Mouse (Mus musculus) 3134 (cell line): Measurements from ENCODE around the gene 4930470P17Rik.

Experiments
- DNase-seq: peaks from one replicate; pipeline ENCODE4 v3.0.0-alpha.2; 2011; ENCODE audit warnings: low spot score; ENCODE audit not compliant: insufficient read length; ENCODE audit errors: extremely low read depth

The 4930470P17Rik gene

DNA sequence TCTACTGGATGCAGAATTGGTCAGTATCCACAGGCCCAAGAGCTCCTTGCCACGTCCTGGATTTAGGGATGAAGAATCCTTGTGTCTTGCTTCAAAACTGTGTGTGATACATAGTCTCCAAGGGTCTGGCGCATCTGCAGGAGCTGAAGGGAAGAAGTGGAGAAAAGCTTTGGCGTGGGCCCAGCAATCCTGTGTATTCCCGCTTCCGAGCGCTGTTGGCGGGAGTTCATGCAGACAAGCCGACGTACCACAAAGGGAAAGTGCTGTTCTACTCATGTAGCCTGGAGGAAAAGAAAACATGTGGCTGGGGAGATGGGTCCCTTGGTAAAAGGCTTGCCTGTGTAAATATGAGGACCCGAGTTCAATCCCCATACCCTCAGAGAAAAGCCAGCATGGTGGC is 22.3 kb downstream of the 4930470P17Rik start:
- DNase-seq, result no peak

DNA sequence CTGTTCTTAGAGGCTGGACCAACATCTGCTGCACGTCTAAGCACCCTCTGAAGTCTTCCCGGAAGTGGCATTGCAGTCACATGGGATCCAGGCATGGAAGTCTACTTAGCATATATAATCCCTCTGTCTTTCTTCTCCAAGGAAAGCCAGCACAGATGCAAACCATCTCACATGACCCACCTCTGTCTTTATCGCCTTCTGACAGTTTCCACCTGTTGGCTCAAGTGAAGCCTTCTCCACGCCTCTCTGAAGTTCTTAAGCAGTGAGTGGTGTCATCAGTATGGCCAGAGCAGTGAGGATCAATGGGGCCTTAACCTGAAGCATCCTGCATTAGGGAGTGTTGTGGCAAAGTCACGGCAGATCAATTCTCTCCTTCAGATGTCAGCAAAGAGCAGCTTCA is 23.2 kb downstream of the 4930470P17Rik start:
- no peak for DNase-seq

DNA sequence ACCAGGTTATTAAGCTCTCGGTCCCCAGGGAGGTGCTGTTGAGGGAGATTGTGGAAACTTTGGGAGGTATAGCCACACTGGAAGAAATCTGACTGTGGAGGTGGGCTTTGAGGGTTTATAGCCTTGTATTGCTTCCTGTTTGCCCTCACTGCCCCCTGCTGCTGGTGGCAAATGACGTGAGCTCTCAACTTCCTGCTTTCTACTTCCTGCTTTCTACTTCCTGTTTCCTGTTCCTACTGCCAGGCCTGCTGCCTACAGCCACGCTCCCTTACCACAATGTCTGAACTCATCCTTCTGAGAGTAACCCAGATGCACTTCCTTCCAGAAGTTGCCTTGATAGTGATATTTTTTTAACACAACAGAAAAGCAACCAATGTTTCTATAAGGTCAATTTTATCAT is 24.3 kb downstream of the 4930470P17Rik start:
- DNase-seq, result no peak

DNA sequence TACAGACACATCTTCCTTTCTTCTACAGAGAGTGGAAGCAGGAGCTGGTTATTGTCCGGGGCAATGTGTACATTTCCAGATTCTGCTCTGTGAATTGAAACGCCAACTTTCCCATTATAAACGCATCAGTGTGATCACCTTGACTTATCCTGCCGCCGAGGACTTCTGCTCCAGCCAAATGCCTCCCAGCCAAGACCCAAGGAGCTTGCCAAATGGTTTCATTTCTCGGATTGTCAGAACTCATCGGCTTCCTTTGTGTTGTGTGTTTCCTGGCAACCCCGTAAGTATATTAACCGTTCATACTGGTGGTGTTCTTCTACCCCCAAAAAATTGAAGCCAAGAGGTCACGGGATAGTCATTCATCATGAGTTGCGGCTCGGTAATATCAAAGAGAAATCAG is 25.7 kb downstream of the 4930470P17Rik start:
- no peak for DNase-seq

DNA sequence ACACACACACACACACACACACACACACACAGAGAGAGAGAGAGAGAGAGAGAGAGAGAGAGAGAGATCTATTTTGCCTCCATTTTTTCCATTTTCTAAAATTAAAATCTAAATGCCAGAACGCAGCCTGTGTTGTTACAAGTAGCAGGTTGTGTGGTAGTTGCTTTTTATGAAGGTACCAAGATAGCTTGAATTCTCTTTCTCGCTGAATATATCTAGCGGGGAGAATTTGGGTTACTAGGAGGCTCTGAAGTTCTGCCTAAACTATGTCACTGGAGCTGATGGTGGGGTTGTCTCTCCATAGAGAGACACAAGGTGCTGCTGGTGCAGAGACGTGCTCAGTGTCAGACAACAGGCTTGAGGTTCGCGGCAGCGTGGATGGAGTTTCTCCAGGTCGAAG is 36.8 kb downstream of the 4930470P17Rik start:
- no peak for DNase-seq

DNA sequence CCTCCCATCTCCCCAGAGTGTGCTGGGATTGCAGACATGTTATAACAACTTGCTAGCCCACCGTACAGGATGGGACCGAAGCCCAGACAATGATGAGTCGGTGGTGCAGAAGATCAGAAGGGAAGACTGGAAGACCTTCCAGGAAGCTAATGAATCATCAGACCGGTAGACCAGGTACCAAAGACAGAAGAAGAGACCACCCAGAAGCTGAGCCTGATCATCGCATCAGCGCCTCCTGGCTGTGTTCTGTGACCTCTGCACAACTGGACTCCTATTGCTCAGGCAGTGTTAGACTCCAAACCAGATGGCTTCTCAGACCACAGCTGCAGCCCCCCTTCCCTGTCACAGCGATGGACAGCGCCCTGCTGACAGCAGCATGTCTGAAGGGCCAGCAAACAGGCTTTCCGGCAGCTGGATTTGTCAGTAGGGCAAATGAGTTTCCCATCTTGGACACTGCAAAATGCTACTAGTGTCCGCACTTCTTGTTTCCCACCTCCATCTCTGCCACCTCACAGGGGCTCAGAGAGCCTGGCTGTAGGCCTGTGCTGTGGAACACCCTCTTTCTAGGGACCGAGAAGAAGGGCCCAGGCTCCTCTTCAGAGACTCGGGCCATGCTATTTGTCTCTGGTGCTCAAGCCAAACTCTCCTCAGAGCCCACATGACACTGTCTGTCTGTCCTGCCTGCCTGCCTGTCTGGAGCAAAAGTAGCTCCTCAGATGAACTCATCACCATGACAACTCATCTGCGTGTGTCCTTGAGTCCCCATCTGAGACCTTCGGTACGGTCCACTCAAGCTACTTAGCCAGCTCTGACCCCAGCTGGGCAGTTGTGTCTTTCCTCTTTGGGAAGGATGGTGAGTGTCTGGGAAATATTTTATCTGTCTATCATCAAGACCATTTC is 37.6 kb downstream of the 4930470P17Rik start:
- DNase-seq, result no peak

DNA sequence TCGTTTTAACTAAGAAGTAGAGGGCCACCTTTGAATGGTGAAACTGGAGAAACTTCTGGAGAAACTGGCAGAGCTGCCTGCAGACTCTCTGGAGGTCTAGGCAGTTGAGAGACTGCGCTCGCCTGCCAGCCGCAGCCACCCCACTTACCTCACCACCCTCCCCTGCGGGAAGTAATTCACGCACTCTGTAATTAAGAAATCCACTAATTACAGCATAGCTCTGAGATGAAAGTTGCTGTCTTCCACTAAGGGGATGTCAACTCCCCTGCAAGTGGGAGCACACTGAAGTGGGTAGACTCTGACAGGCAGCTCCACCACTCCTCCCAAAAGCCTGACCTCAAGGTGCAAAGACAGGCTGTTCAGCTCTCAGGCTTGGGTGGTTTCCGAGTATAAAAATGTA is 49.7 kb downstream of the 4930470P17Rik start:
- no peak for DNase-seq

DNA sequence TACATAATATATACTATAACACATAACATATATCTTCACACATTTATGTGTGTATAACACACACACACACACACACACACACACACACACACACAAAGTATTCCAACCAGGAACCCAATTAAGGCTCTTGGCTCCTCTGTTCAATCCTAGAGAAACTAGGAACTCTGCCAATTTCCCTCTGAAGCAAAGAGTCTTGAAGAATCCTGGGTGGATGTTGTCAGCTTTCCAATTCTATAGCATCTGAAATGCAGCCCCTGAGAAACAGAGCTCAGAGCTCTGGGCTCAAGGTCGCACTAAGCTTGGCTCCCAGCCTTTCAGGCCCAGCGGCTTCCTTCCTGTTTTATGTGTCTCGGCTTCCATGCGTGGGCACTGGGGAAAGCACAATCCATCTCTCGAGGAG is 51.6 kb downstream of the 4930470P17Rik start:
- DNase-seq, result no peak

DNA sequence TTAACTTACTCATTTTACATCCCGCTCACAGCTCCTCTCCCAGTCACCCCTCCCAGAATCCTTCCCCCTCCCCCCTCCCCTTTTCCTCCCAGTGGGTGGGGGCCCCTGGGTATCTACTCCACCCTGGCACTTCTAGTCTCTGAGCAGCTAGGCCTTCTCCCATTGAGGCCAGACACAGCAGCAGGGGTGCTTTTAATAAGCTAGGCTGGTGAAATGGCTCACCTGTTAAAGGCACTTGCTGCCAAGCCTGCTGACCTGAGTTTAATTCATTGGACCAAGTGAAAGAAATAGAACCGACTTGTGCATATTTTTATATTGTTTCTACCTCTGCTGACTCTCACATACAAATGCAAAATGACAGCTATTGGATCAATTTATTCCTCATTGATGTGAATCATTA is 52.7 kb downstream of the 4930470P17Rik start:
- no peak for DNase-seq

DNA sequence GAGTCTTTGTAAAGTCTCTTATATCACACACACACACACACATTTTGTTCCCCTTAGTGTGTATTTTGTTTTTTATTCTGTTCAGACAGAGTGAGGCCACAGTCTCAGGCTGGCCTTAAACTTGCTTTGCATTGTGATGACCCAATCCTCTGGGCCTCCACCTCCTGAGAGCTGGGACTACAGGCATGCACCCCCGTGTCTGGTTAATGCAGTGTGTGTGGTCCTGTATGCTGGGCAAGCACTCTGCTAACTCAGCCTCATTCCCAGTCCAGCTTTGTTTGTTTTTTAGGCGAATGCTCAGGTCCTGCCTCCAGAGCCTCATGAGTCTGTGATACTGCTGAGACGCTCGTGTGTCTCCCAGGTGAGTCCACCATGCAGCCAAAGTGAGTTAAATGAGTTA is 53.8 kb downstream of the 4930470P17Rik start:
- no peak for DNase-seq

DNA sequence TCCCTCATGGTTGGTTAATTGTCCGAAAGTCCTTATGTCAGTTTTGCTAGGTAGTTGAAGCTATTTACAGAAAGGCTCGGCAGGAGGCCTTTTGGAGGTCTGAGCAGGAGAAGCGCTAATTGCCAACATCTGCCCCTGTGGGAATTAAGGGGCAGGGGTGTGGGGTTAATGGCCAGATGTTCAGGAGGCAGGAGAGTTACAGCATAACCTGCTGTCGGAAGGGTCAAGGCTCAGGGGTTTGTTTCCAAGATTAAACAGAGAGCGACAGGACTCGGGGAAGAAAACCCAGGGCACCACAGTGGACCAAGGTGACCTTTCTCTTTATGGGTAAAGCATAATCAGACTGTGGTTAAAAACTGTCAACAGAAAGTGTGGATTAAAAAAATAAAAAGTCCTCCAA is 54.3 kb downstream of the 4930470P17Rik start:
- no peak for DNase-seq

DNA sequence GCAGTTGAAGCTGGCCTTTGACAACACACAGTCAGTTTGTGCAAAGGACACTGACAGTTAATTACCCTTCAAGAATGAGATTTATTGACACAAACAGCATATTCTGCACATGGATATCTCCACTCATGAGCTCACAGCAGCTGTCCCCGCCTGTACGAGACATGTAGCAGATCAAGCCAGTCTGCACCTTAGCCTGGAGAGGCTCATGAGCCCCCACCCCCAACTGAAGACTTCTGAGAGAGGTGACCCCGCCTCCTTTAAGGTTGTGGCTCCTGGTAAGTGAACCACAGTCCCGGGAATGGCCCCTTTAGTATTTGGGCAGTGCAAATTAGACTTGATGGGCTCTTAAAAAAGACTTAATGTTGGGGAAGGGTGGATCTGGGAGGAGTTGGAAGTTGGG is 56.1 kb downstream of the 4930470P17Rik start:
- DNase-seq, result no peak

DNA sequence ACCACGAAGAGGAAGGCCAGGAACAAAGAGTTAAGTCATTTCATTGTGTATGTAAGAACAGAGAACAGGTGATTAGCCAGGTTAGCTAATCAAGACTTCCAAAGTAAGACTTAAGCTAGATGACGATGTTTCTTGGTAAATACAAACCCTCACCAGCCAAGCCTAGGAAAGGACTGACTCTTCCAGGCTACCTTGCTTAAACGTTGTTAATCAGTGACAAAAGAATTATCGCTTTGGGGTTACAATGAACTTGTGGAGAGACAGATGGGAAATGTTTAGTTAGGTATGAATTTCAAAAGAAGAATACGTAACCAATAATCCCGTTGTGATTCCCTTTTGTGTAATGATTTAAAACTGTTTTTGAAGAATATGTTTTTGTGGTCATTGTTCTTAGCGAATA is 56.9 kb downstream of the 4930470P17Rik start:
- no peak for DNase-seq

DNA sequence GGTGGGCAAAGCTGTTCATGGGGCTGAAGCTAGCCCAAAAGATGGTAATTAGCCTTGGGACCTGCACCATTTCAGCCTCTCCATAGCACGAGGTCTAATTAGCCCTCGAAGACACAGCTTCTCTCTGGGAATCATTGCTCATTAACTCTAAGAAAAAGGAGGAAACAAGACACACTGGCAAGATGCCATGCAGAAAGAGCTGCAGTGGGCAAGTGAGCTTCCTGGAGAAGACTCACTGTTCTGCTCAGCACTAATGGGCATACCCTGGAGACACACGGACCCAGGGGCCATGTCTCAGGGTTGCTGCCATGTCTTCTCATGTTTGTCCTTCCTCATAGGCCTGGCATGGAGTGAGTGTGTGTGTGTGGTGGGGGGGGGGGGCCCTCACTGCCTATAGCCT is 57.7 kb downstream of the 4930470P17Rik start:
- DNase-seq, result no peak

DNA sequence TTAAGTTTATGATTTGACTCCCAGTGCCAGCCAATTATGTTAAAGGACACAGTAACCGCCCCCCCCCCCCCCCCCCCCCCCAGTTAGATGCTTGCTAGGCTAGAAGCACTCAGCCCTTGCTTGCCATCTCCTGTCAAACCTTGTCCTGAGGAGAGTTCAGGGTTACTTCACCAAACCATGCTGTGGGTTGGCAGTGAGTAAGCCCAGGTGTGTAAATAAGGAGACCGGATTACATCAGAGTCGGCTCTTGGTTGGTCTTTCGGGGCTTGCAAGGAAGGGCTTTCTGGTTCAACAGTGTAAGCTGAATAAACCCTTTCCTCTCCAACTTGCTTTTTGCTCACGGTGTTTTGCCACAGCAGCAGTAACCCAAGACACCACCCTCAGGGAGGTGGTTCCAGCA is 58.2 kb downstream of the 4930470P17Rik start:
- DNase-seq, result no peak

DNA sequence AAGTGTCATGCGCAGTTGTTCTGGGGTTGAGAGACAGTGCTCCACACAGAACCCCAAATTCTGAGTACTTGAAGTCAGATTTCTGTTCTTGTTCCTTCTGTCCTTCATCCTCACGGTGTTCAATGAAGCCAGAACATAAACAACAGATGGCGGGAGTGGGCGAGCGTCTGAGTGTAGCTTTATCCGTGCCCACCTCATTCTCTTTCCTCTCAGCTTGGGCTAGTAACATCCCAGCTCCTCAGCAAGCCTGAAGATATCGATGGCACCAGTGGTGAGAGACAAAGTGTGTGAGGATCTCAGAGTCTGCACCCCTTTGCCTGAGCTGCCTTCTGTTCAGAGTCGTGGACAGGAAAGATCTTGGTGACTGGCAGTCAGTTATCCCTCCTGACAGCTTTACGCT is 62.6 kb downstream of the 4930470P17Rik start:
- no peak for DNase-seq

DNA sequence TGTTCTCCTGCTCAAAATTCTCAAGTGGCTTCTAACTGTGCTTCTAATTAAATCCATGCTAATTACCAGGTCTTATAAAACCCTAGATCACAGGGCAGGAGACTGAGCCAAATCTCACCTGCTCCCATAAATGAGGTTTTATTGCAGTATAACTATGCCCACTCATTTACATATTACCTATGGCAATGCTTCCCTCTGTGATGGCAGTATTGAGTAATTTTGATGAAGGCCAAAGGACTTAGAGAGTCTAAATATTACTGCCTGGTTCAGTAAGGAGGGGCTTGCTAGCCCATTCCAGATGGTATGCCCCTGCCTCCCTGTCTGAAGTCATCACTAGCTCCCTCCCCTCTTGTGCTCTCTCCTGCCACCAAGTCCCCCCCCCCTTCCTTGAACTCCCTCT is 66.0 kb downstream of the 4930470P17Rik start:
- no peak for DNase-seq

DNA sequence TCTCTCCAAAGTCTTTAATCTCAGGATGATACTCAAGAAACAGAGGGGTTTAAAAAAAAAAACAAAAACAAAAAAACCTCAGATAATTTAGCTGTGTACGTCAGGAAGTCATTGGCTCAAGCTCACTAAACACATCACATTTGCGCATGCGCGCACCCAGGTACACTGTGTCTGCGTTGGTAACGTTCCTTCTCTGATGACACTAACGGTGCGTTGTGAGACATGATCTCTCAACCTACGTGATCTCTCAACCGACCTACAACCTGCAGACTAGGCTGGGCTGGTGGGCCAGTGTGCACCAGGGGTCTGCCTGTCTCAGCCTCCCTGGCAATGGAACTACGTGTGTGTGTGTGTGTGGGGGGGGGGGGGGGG is 67.0 kb downstream of the 4930470P17Rik start:
- no peak for DNase-seq

DNA sequence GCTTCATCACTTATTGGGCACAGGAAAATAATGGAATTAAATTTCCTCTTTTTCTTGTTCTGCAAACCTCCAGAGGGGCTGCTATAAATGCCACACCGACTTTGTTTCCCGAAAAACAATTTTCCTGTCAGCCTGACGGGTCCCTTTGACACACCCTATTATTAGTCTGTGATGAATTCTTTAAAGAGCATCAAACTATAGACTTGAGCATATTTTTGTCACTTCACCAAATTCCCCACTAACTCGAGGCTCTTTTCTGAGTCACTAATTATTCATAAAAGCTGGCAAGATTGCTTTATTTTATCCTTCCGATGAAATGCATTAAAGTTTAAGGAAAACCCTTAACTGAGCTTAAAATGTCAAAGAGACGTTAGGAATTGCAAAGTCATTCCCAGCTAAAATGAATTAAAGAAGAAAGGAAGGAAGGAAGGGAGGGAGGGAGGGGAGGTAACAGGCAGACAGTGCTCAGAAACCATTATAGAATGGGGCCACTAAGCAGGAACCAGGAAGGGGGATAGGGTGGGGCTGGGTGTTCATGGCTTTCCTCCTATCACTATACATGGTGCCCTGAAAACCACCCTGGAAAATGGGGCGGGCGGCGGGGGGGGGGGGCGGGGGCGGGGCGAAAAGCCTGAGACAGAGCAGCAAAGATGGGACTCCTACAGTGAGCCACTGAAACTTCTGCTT is 67.6 kb downstream of the 4930470P17Rik start:
- no peak for DNase-seq

DNA sequence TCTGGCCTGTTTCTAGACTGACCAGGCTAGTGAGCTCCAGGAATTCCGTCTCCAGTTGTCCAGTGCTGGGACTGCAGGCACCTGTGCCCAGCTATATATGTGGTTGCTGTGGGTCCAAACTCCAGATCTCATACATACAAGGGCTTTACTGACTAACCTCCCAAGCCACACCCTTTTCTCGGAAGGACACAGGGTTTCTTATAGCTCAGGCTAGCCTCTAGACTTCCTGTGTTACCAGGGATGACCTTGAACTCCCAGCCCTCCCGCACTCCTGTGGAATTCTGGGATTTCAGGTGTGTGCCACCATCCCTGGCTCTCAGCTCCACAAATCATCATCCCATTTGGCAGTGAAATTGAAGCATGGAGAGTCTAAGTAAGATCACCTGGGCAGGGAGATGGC is 71.6 kb downstream of the 4930470P17Rik start:
- DNase-seq, result no peak

DNA sequence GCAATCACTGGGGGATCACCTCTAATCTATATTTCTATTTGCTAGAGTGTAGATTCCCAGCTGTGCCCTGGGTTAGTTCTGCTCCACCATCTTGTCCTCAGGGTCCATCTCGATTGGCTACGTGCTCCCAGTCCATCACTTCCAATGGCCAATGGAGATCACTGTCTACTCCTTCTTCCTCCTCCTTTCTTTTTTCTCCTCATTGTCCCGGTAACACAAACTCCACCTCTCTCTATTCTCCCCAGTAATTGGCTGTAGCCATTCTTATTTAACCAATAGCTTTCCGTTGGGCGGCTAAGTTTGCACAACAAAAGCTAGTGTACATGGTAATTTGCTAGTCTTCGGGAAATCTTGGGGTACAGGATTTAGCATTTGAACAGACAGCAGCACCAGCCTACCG is 72.1 kb downstream of the 4930470P17Rik start:
- DNase-seq, result no peak
